Mouse (Mus musculus): ENCODE results near the gene Eno4. TPM values are rescaled to one million over a fixed set of nuclear protein-coding genes. Genes with fewer than 3 reads are reported as not detected.

Eno4 gene
- polyA plus RNA-seq, 1 experiment = 0.37 TPM

- H3ac ChIP-seq (ENCODE audit: control insufficient read depth, insufficient read length, low read depth) = no peak overlapping the region
- no peak overlapping the region for H3K4me3 ChIP-seq (ENCODE audit: insufficient read depth, poor library complexity, severe bottlenecking)
- no peak for TF ChIP-seq USF1 (IDR thresholded peaks at IDR 0.05; ENCODE audit: low read depth)
- no peak for TF ChIP-seq CTCF (IDR thresholded peaks at IDR 0.05; ENCODE audit: control insufficient read depth, insufficient read depth, insufficient read length)
- no peak for TF ChIP-seq MYOG (IDR thresholded peaks at IDR 0.05; ENCODE audit: control insufficient read depth, extremely low read depth, insufficient read length)
- TF ChIP-seq FOSL1 (IDR thresholded peaks at IDR 0.05; ENCODE audit: insufficient read depth, low read length, poor library complexity, severe bottlenecking) = no peak
- TF ChIP-seq MYOD1 (IDR thresholded peaks at IDR 0.05; ENCODE audit: control insufficient read depth, insufficient read length, low read depth) = no peak
- no peak for TF ChIP-seq MAX (IDR thresholded peaks at IDR 0.05)
- no peak for TF ChIP-seq CEBPB (IDR thresholded peaks at IDR 0.05; ENCODE audit: low read depth)
- no peaks in the 10 kb centered on the region for H3K79me2 ChIP-seq (ENCODE audit: control insufficient read depth, insufficient read depth)
- peaks cover 1% of the 10 kb centered on the region for H3K79me3 ChIP-seq (ENCODE audit: low read depth)
- H3K27me3 ChIP-seq (ENCODE audit: control insufficient read depth, insufficient read depth, insufficient read length) = peaks cover 4% of the 10 kb centered on the region
- H3K36me3 ChIP-seq (ENCODE audit: control insufficient read depth, insufficient read depth) = no peaks in the 10 kb centered on the region
These were observed 63.5 kb downstream of the Eno4 start for GRCm38 (mm10) chr19:59006577-59007340.

- Histone ChIP-seq H3ac (ENCODE audit: control insufficient read depth, insufficient read length, low read depth) (no peak overlapping the region), H3K27me3 (ENCODE audit: control insufficient read depth, insufficient read depth, insufficient read length) (peaks cover 8% of the 10 kb centered on the region), H3K79me2 (ENCODE audit: control insufficient read depth, insufficient read depth) (no peaks in the 10 kb centered on the region), H3K79me3 (ENCODE audit: low read depth) (peaks cover 1% of the 10 kb centered on the region), H3K4me3 (ENCODE audit: insufficient read depth, poor library complexity, severe bottlenecking) (no peak overlapping the region), H3K36me3 (ENCODE audit: control insufficient read depth, insufficient read depth) (no peaks in the 10 kb centered on the region)
- TF ChIP-seq CTCF (IDR thresholded peaks at IDR 0.05; ENCODE audit: control insufficient read depth, insufficient read depth, insufficient read length) (no peak), USF1 (IDR thresholded peaks at IDR 0.05; ENCODE audit: low read depth) (no peak), FOSL1 (IDR thresholded peaks at IDR 0.05; ENCODE audit: insufficient read depth, low read length, poor library complexity, severe bottlenecking) (no peak), CEBPB (IDR thresholded peaks at IDR 0.05; ENCODE audit: low read depth) (no peak), MYOD1 (IDR thresholded peaks at IDR 0.05; ENCODE audit: control insufficient read depth, insufficient read length, low read depth) (no peak), MAX (IDR thresholded peaks at IDR 0.05) (no peak), MYOG (IDR thresholded peaks at IDR 0.05; ENCODE audit: control insufficient read depth, extremely low read depth, insufficient read length) (no peak)
These were observed 67.6 kb downstream of the Eno4 start for GRCm38 (mm10) chr19:59010802-59011201.

Small RNA genes lying within 50 kb of the gene (microRNA-seq; reads per million reads assigned to microRNA genes)
- gene Mir3086 (ENCODE audit: borderline microRNAs expressed) = 2.4 reads per million, percentile 41 among the genes with 10 or more reads in this experiment

Other genes with a start within 250 kb of the Eno4 start
- gene Pnliprp1, start 214.5 kb upstream of the Eno4 start, polyA plus RNA-seq (2012; fragmentation: generic; extraction: Trizol) = not detected
- not detected for gene Pnliprp2, start 183.7 kb upstream of the Eno4 start, polyA plus RNA-seq (2012; fragmentation: generic; extraction: Trizol)
- gene 1700019N19Rik, start 149.0 kb upstream of the Eno4 start, polyA plus RNA-seq (2012; fragmentation: generic; extraction: Trizol) = not detected
- 14.8 TPM for gene Hspa12a, start 229 bp downstream of the Eno4 start, polyA plus RNA-seq (2012; fragmentation: generic; extraction: Trizol)
- 0.26 TPM for gene Shtn1, start 132.7 kb downstream of the Eno4 start, polyA plus RNA-seq (2012; fragmentation: generic; extraction: Trizol)
- not detected for gene Vax1, start 226.6 kb downstream of the Eno4 start, polyA plus RNA-seq (2012; fragmentation: generic; extraction: Trizol)

Data from C2C12 (cell line).